In genomic region chrX:71623843-71624242, GRCm38 (mm10) we compare ENCODE assay signal across 9 mouse cellular contexts. TPM values are rescaled to one million over a fixed set of nuclear protein-coding genes. Genes with fewer than 3 reads are reported as not detected.
A peak's percentile ranks its signal among the peaks of the same experiment; 100 is the strongest.
DNase-seq lines count a peak whose midpoint lies in the region; ATAC-seq and TF ChIP-seq lines count a peak whose summit lies in the region.
"Had no signal": no experiment of that assay in that cellular context is flagged by ENCODE, and none has a peak within 500 bp of the region (broad histone marks: within the 10 kb centered on the region; RNA-seq: fewer than 3 reads in every experiment).

No protein-coding gene starts in this region.

- no peak overlapping the region for H3K4me3 ChIP-seq in forebrain, embryonic 11.5 days (ENCODE audit: low read depth, low read length)
- H3K4me3 ChIP-seq in forebrain, embryonic 15.5 days, result no peak overlapping the region
- no peak overlapping the region for H3K4me3 ChIP-seq in liver, adult 2 months (ENCODE audit: insufficient read depth, low read depth, low read length)
- no peak overlapping the region for H3K4me3 ChIP-seq in liver, embryonic 11.5 days (ENCODE audit: low read depth, low read length)
- H3K4me3 ChIP-seq: hindbrain, embryonic 15.5 days had no signal

- H3K9ac ChIP-seq in forebrain, embryonic 11.5 days (ENCODE audit: low read length), result no peak overlapping the region
- H3K9ac ChIP-seq in forebrain, embryonic 15.5 days (replicated peaks), result no peak overlapping the region
- no peak overlapping the region for H3K9ac ChIP-seq in liver, adult 2 months (ENCODE audit: low read depth, low read length)
- H3K9ac ChIP-seq in liver, embryonic 11.5 days (ENCODE audit: low read depth, low read length), result no peak overlapping the region
- H3K9ac ChIP-seq: hindbrain, embryonic 15.5 days had no signal

- no peaks in the 10 kb centered on the region for H3K9me3 ChIP-seq in forebrain, embryonic 11.5 days (ENCODE audit: control insufficient read depth, low read length)
- no peaks in the 10 kb centered on the region for H3K9me3 ChIP-seq in forebrain, embryonic 15.5 days
- no peaks in the 10 kb centered on the region for H3K9me3 ChIP-seq in liver, embryonic 11.5 days (ENCODE audit: control insufficient read depth, low read length)
- H3K9me3 ChIP-seq: hindbrain, embryonic 15.5 days had no signal

- H3K27me3 ChIP-seq in forebrain, embryonic 11.5 days (ENCODE audit: control insufficient read depth, insufficient read depth, low read length), result no peaks in the 10 kb centered on the region
- H3K27me3 ChIP-seq in forebrain, embryonic 15.5 days, result no peaks in the 10 kb centered on the region
- no peaks in the 10 kb centered on the region for H3K27me3 ChIP-seq in liver, adult 2 months (ENCODE audit: control insufficient read depth, insufficient read depth, low read length)
- no peaks in the 10 kb centered on the region; the same call in 1 of the 2 replicates for H3K27me3 ChIP-seq in liver, embryonic 11.5 days (replicated peaks; ENCODE audit: control insufficient read depth, insufficient read depth, low read length)
- H3K27me3 ChIP-seq: hindbrain, embryonic 15.5 days had no signal

- DNase-seq in forebrain, embryonic 11.5 days (ENCODE audit: low spot score), result peak; percentile 60
- DNase-seq in liver, adult 2 months (ENCODE audit: extremely low read depth, low read depth, low spot score), result no peak
- no peak for DNase-seq in liver, embryonic 11.5 days (ENCODE audit: low spot score)
- DNase-seq in adipocyte (ENCODE audit: low spot score), result peak; percentile 38
- peak; percentile 26 for DNase-seq in forelimb bud, embryonic 11.5 days (ENCODE audit: low read depth, low spot score)
- peak; percentile 2 to 10 for DNase-seq in natural killer cell, adult 2 months (ENCODE audit: low spot score in 2 of 2)
- no peak for DNase-seq in layer of hippocampus, adult 11-12 months (ENCODE audit: low spot score)

- TF ChIP-seq POLR2A in liver, adult 2 months (IDR thresholded peaks at IDR 0.05; ENCODE audit: extremely low read depth, insufficient read depth, low read length), result no peak

- WGBS in forebrain, embryonic 11.5 days, result 7% methylated on average over 1 of the region's 1 CpGs
- WGBS in forebrain, embryonic 15.5 days, result 17% methylated on average over 1 of the region's 1 CpGs
- WGBS in liver, adult 2 months, result 7% methylated on average over 1 of the region's 1 CpGs
- WGBS in liver, embryonic 11.5 days, result 6% methylated on average over 1 of the region's 1 CpGs

- no peak overlapping the region for H3K4me2 ChIP-seq in forebrain, embryonic 11.5 days (ENCODE audit: low read depth, low read length, severe bottlenecking)
- no peak overlapping the region for H3K4me2 ChIP-seq in forebrain, embryonic 15.5 days (replicated peaks)
- no peak overlapping the region for H3K4me2 ChIP-seq in liver, embryonic 11.5 days
- H3K4me2 ChIP-seq: hindbrain, embryonic 15.5 days had no signal

- no peak for ATAC-seq in forebrain, embryonic 11.5 days (replicated peaks; ENCODE audit: low FRiP score)
- ATAC-seq in forebrain, embryonic 15.5 days (replicated peaks), result no peak
- ATAC-seq in liver, embryonic 11.5 days (replicated peaks; ENCODE audit: low FRiP score), result no peak

- TF ChIP-seq CTCF in liver, adult 2 months (IDR thresholded peaks at IDR 0.05; ENCODE audit: low read depth, low read length), result peak; percentile 62

- no peak overlapping the region for H3K27ac ChIP-seq in forebrain, embryonic 11.5 days (ENCODE audit: low read depth, low read length)
- no peak overlapping the region for H3K27ac ChIP-seq in forebrain, embryonic 15.5 days (replicated peaks)
- H3K27ac ChIP-seq in liver, adult 2 months (replicated peaks; ENCODE audit: insufficient read depth, low read depth, low read length), result no peak overlapping the region
- no peak overlapping the region for H3K27ac ChIP-seq in liver, embryonic 11.5 days (ENCODE audit: low read depth, low read length)
- H3K27ac ChIP-seq: hindbrain, embryonic 15.5 days had no signal

- no peaks in the 10 kb centered on the region for H3K36me3 ChIP-seq in forebrain, embryonic 11.5 days (ENCODE audit: control insufficient read depth, insufficient read depth, low read length)
- no peaks in the 10 kb centered on the region for H3K36me3 ChIP-seq in forebrain, embryonic 15.5 days
- H3K36me3 ChIP-seq in liver, adult 2 months (ENCODE audit: control insufficient read depth, insufficient read depth, low read length), result no peaks in the 10 kb centered on the region
- no peaks in the 10 kb centered on the region for H3K36me3 ChIP-seq in liver, embryonic 11.5 days (ENCODE audit: control insufficient read depth, insufficient read depth, low read length)
- H3K36me3 ChIP-seq: hindbrain, embryonic 15.5 days had no signal

- no peaks in the 10 kb centered on the region for H3K4me1 ChIP-seq in forebrain, embryonic 11.5 days (replicated peaks; ENCODE audit: control insufficient read depth, insufficient read depth, low read length)
- H3K4me1 ChIP-seq in forebrain, embryonic 15.5 days, result no peaks in the 10 kb centered on the region
- H3K4me1 ChIP-seq in liver, adult 2 months (ENCODE audit: control insufficient read depth, insufficient read depth, low read length), result no peaks in the 10 kb centered on the region
- H3K4me1 ChIP-seq in liver, embryonic 11.5 days (replicated peaks; ENCODE audit: control insufficient read depth, insufficient read depth, low read length), result no peaks in the 10 kb centered on the region
- H3K4me1 ChIP-seq: hindbrain, embryonic 15.5 days had no signal

- H3K79me2 ChIP-seq in liver, adult 2 months (ENCODE audit: control insufficient read depth, insufficient read depth, low read length), result no peaks in the 10 kb centered on the region

RNA-seq across cellular contexts. Expression of gene Gpr50, which starts 39.6 kb away (rescaled TPM):
- 5.2 and 6.2 TPM in 2 replicates for polyA plus RNA-seq in forebrain, embryonic 11.5 days (2014; fragmentation: Nextera tagmentation; extraction: Ambion mirVana)
- polyA plus RNA-seq in forebrain, embryonic 15.5 days (2015; fragmentation: Nextera tagmentation; extraction: Ambion mirVana), result 0.64 and 3.7 TPM in 2 replicates
- total RNA-seq in liver, adult 2 months (2014; rRNA removed), result not detected in 2 replicates
- polyA plus RNA-seq in liver, adult 2 months (2012; rRNA removed), result not detected in 2 replicates
- polyA plus RNA-seq in liver, embryonic 11.5 days (2014; fragmentation: Nextera tagmentation; extraction: Ambion mirVana), result 0.55 and 0.71 TPM in 2 replicates

Comparison
In these comparisons a context has a peak if more than half of its experiments do, and no peak if none do; other contexts are left out.
1. DNase-seq: peak in forebrain, embryonic 11.5 days (single experiment), adipocyte (single experiment), forelimb bud, embryonic 11.5 days (single experiment) and natural killer cell, adult 2 months (2 of 2); none in liver, adult 2 months (single experiment), liver, embryonic 11.5 days (single experiment) and layer of hippocampus, adult 11-12 months (single experiment).